Comparison of ENCODE assay signal across 8 mouse cellular contexts in genomic region chr11:116725031-116725948, GRCm38 (mm10). TPM values are rescaled to one million over a fixed set of nuclear protein-coding genes. Genes with fewer than 3 reads are reported as not detected.
DNase-seq lines count a peak whose midpoint lies in the region; ATAC-seq and TF ChIP-seq lines count a peak whose summit lies in the region.

No protein-coding gene starts in this region.

- no peak overlapping the region for H3K4me3 ChIP-seq in kidney, embryonic 14.5 days (ENCODE audit: low read length)
- no peak overlapping the region for H3K4me3 ChIP-seq in kidney, adult 2 months (ENCODE audit: insufficient read depth, low read depth, low read length)
- H3K4me3 ChIP-seq in embryonic facial prominence, embryonic 12.5 days, result no peak overlapping the region
- H3K4me3 ChIP-seq in midbrain, embryonic 13.5 days (replicated peaks), result peak overlapping the region; percentile 24

- peak overlapping the region; percentile 31; the same call in 1 of the 2 replicates for H3K4me2 ChIP-seq in kidney, embryonic 14.5 days (replicated peaks; ENCODE audit: low read depth, low read length)
- peak overlapping the region; percentile 1; the same call in 1 of the 2 replicates for H3K4me2 ChIP-seq in embryonic facial prominence, embryonic 12.5 days (replicated peaks)
- peak overlapping the region; percentile 45 for H3K4me2 ChIP-seq in midbrain, embryonic 13.5 days (replicated peaks)

- no peaks in the 10 kb centered on the region for H3K36me3 ChIP-seq in kidney, embryonic 14.5 days (ENCODE audit: control insufficient read depth, insufficient read depth, low read length)
- H3K36me3 ChIP-seq in kidney, adult 2 months (ENCODE audit: control insufficient read depth, insufficient read depth, low read length), result no peaks in the 10 kb centered on the region
- no peaks in the 10 kb centered on the region for H3K36me3 ChIP-seq in embryonic facial prominence, embryonic 12.5 days
- no peaks in the 10 kb centered on the region for H3K36me3 ChIP-seq in midbrain, embryonic 13.5 days

- no peak for TF ChIP-seq CTCF in kidney, adult 2 months (conservative IDR thresholded peaks at IDR 0.05; ENCODE audit: insufficient read depth, insufficient read length, low read depth, low read length)

- DNase-seq in kidney, adult 2 months, result no peak
- peak; percentile 98 for DNase-seq in MEL-GATA-1-ER (ENCODE audit: extremely low read depth, low read depth)
- no peak for DNase-seq in right cerebral cortex, adult 2 months (ENCODE audit: low spot score in 2 of 2)
- no peak for DNase-seq in gastrocnemius, adult 18-20 months (ENCODE audit: low spot score)
- no peak for DNase-seq in frontal cortex, postnatal 25 days (ENCODE audit: low spot score in 2 of 2)

- WGBS in kidney, embryonic 14.5 days, result 37% methylated on average over 27 of the region's 27 CpGs
- 35% methylated on average over 27 of the region's 27 CpGs for WGBS in kidney, adult 2 months
- WGBS in embryonic facial prominence, embryonic 12.5 days, result 44% methylated on average over 27 of the region's 27 CpGs
- WGBS in midbrain, embryonic 13.5 days, result 41% methylated on average over 27 of the region's 27 CpGs

- 0 out of 2 replicates have a peak, but pooled peaks cover under 1% of the 10 kb centered on the region for H3K9me3 ChIP-seq in kidney, embryonic 14.5 days (ENCODE audit: control insufficient read depth, low read length)
- no peaks in the 10 kb centered on the region for H3K9me3 ChIP-seq in embryonic facial prominence, embryonic 12.5 days
- H3K9me3 ChIP-seq in midbrain, embryonic 13.5 days, result no peaks in the 10 kb centered on the region

- ATAC-seq in kidney, embryonic 14.5 days (ENCODE audit: low FRiP score, low TSS enrichment), result no peak
- ATAC-seq in embryonic facial prominence, embryonic 12.5 days (ENCODE audit: insufficient number of reproducible peaks, insufficient read depth, low FRiP score, low TSS enrichment), result no peak
- ATAC-seq in midbrain, embryonic 13.5 days, result peak; percentile 58

- no peak overlapping the region for H3K9ac ChIP-seq in kidney, embryonic 14.5 days (ENCODE audit: low read depth, low read length)
- H3K9ac ChIP-seq in embryonic facial prominence, embryonic 12.5 days, result no peak overlapping the region
- no peak overlapping the region for H3K9ac ChIP-seq in midbrain, embryonic 13.5 days (replicated peaks)

- TF ChIP-seq POLR2A in kidney, adult 2 months (IDR thresholded peaks at IDR 0.05; ENCODE audit: low read depth, low read length), result no peak

- H3K27ac ChIP-seq in kidney, embryonic 14.5 days (ENCODE audit: low read depth, low read length), result no peak overlapping the region
- no peak overlapping the region for H3K27ac ChIP-seq in kidney, adult 2 months (ENCODE audit: insufficient read depth, low read depth, low read length)
- H3K27ac ChIP-seq in embryonic facial prominence, embryonic 12.5 days, result no peak overlapping the region
- no peak overlapping the region for H3K27ac ChIP-seq in midbrain, embryonic 13.5 days

- no peaks in the 10 kb centered on the region for H3K27me3 ChIP-seq in kidney, embryonic 14.5 days (ENCODE audit: control insufficient read depth, insufficient read depth, low read length)
- no peaks in the 10 kb centered on the region for H3K27me3 ChIP-seq in kidney, adult 2 months (replicated peaks; ENCODE audit: control insufficient read depth, insufficient read depth, low read length)
- H3K27me3 ChIP-seq in embryonic facial prominence, embryonic 12.5 days, result no peaks in the 10 kb centered on the region
- no peaks in the 10 kb centered on the region for H3K27me3 ChIP-seq in midbrain, embryonic 13.5 days

- peaks cover 3% of the 10 kb centered on the region; the same call in 1 of the 2 replicates for H3K4me1 ChIP-seq in kidney, embryonic 14.5 days (ENCODE audit: control insufficient read depth, insufficient read depth, low read length)
- H3K4me1 ChIP-seq in kidney, adult 2 months (ENCODE audit: control insufficient read depth, insufficient read depth, low read length), result no peaks in the 10 kb centered on the region
- peaks cover 6% of the 10 kb centered on the region; the same call in 1 of the 2 replicates for H3K4me1 ChIP-seq in embryonic facial prominence, embryonic 12.5 days
- peaks cover 11% of the 10 kb centered on the region for H3K4me1 ChIP-seq in midbrain, embryonic 13.5 days (replicated peaks)

RNA-seq across cellular contexts. Expression of gene St6galnac1, which starts 50.0 kb away (rescaled TPM):
- polyA plus RNA-seq in kidney, embryonic 14.5 days (2014; fragmentation: Nextera tagmentation; extraction: Ambion mirVana), result not detected in 2 replicates
- polyA plus RNA-seq in kidney, adult 2 months (2012; rRNA removed), result 0.69 and 1.1 TPM in 2 replicates
- not detected in 2 replicates for polyA plus RNA-seq in embryonic facial prominence, embryonic 12.5 days (2016; fragmentation: Nextera tagmentation; extraction: Ambion mirVana)
- polyA plus RNA-seq in midbrain, embryonic 13.5 days (2015; fragmentation: Nextera tagmentation; extraction: Ambion mirVana), result not detected in 2 replicates
- total RNA-seq in gastrocnemius, adult 18-20 months (2021), result not detected
